Mouse (Mus musculus) liver, embryonic 14.5 days (tissue): ENCODE results near the gene Evx2. TPM values are rescaled to one million over a fixed set of nuclear protein-coding genes. Genes with fewer than 3 reads are reported as not detected.

Experiments used
- ATAC-seq: fragments of 200-750 bp; cut with Nextera tagmentation; 2 replicates; pipeline ENCODE4 v1.8.0; 2017; ENCODE audit warnings: moderate number of reproducible peaks, mild to moderate bottlenecking, moderate library complexity; ENCODE audit not compliant: insufficient read depth
- DNase-seq, 3 experiments: peaks; one replicate each; pipeline ENCODE4 v3.0.0-alpha.2; 2012 to 2013; ENCODE audit warnings: low read depth in 3 of 3, low spot score in 3 of 3
- H3K27ac ChIP-seq: fragments of 300-500 bp; sonication (generic); 2 replicates; pipeline ENCODE4 v1.5.1; 2014; ENCODE audit warnings: moderate library complexity, mild to moderate bottlenecking, control low read depth, inconsistent platforms
- H3K27me3 ChIP-seq: fragments of 300-500 bp; sonication (generic); 2 replicates; pipeline ENCODE4 v1.6.1; 2014; ENCODE audit warnings: mild to moderate bottlenecking, low read length, moderate library complexity; ENCODE audit not compliant: control insufficient read depth, insufficient read depth
- H3K36me3 ChIP-seq: fragments of 300-500 bp; sonication (generic); replicated peaks from 2 replicates; pipeline ENCODE4 v1.6.1; 2014; ENCODE audit warnings: low read depth; ENCODE audit not compliant: control insufficient read depth, insufficient read depth
- H3K4me1 ChIP-seq, 2 experiments: fragments of 200-500 bp in 1 of 2; fragments of 300-500 bp in 1 of 2; sonication (generic) in 1 of 2; replicated peaks; 2 replicates each; pipeline ENCODE4 v1.6.1; 2012 to 2014; ENCODE audit warnings: antibody characterized with exemption in 1 of 2, inconsistent platforms in 1 of 2, low read length in 1 of 2; ENCODE audit not compliant: control insufficient read depth in 2 of 2, insufficient read depth in 2 of 2
- H3K4me2 ChIP-seq: fragments of 300-500 bp; sonication (generic); 2 replicates; pipeline ENCODE4 v1.6.1; 2014; ENCODE audit warnings: low read depth, mild to moderate bottlenecking, control low read depth, moderate library complexity
- H3K4me3 ChIP-seq, 2 experiments: fragments of 200-500 bp in 1 of 2; fragments of 300-500 bp in 1 of 2; sonication (generic) in 1 of 2; 2 replicates each; pipeline ENCODE4 v1.5.1; 2012 to 2014; ENCODE audit warnings: low read depth in 2 of 2, low read length in 2 of 2, mild to moderate bottlenecking in 2 of 2, control low read depth in 1 of 2, inconsistent platforms in 1 of 2, moderate library complexity in 1 of 2; ENCODE audit not compliant: insufficient read depth in 1 of 2
- H3K9ac ChIP-seq: fragments of 300-500 bp; sonication (generic); replicated peaks from 2 replicates; pipeline ENCODE4 v1.6.1; 2014; ENCODE audit warnings: mild to moderate bottlenecking, control low read depth, moderate library complexity
- H3K9me3 ChIP-seq: fragments of 300-500 bp; sonication (generic); 2 replicates; pipeline ENCODE4 v1.6.1; 2016; ENCODE audit warnings: low read length, mixed read lengths; ENCODE audit not compliant: control insufficient read depth
- CTCF ChIP-seq: IDR thresholded peaks from 2 replicates; pipeline ENCODE4 v1.5.1; 2016; ENCODE audit warnings: antibody characterized with exemption, low read depth, control low read depth
- EP300 ChIP-seq: IDR thresholded peaks from 2 replicates; pipeline ENCODE4 v1.6.1; 2016; ENCODE audit warnings: antibody characterized with exemption, low read depth
- WGBS: fragments of 180-500 bp; shearing (Covaris S2); extraction: QIAGEN DNeasy Blood & Tissue Kit; methylation state at CpG from one replicate; pipeline ENCODE4 v1.1.7; 2014; ENCODE audit not compliant: insufficient replicate concordance; 5-methylcytosine and 5-hydroxymethylcytosine counted together
- polyA plus RNA-seq, 2 experiments: library from polyadenylated mRNA; depleted of rRNA in 1 of 2; stranded (reverse) in 1 of 2; unstranded in 1 of 2; fragments of >200 nt; fragmentation: Nextera tagmentation in 1 of 2; extraction: Ambion mirVana in 1 of 2; gene quantifications; 2 replicates each; pipeline versions ENCODE4 v1.2.1 to v1.2.3; 2012 to 2014

The Evx2 gene
- polyA plus RNA-seq, 2 experiments, result 0.02 TPM; not detected in 1

DNA sequence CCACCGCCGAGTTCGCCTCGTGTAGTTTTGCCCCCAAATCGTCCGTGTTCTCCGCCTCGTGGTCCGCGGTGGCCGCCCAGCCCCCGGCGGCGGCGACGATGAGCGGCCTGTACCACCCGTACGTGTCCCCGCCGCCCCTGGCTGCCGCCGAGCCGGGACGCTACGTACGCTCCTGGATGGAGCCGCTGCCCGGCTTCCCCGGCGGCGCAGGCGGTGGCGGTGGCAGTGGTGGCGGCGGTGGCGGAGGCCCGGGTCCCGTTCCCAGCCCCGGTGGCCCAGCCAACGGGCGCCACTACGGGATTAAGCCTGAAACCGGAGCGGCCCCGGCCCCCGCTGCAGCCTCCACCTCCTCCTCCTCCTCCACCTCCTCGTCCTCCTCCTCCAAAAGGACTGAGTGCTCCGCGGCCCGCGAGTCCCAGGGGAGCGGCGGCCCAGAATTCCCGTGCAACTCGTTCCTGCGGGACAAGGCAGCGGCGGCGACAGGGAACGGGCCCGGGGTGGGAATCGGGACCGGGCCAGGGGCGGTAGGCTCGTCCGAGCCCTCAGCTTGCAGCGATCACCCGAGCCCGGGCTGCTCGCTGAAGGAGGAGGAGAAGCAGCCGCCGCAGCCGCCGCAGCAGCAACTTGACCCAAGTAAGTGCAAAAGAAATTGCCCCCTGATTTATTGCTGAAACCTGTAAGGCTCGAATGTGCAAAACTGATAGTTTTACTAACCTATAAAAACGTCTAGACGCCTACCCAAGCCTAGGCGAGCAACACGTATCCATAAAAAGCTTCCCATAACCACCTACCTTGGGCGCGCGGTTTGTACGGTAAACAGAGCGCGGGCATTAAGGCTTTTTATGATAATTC is 39.1 kb upstream of the Evx2 start:
- Histone ChIP-seq H3K27ac (no peak overlapping the region), H3K9me3 (no peaks in the 10 kb centered on the region), H3K9ac (no peak overlapping the region), H3K27me3 (peaks cover 99% of the 10 kb centered on the region), H3K4me3 (no peak overlapping the region; a peak in 1 of 4 replicates), H3K4me1 (no peaks in the 10 kb centered on the region), H3K36me3 (no peaks in the 10 kb centered on the region), H3K4me2 (peak overlapping the region; percentile 34)
- no peak for DNase-seq
- 1% methylated on average over 76 of the region's 86 CpGs for WGBS
- no peak for TF ChIP-seq EP300
- TF ChIP-seq CTCF, result no peak
- ATAC-seq, result no peak

DNA sequence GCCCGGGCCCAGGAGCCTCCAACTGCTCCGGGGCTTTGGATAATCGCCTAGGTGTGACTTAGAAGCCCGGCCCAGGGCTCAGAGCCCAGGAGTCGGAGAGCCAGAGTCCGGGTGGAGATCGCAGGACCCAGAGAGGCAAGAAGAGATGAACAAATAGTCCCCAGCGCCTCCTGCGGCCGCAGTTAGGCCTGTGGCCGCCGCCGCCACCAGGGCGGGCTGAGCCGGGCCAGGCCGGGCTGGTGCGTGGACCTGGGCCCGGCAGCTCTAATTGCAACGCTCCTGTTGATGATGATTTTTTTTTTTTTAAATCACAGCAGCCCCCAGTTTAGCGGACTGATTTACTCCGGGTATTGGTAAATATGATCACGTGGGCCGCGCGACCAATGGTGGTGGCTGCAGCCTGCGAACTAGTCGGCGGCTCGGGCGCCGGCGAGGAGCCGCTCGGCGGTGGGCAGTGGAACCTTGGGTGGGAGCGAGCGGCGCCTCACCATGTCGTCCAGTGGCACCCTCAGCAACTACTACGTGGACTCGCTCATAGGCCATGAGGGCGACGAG is 38.3 kb upstream of the Evx2 start, which contains the start of gene Hoxd9:
TSS of gene Hoxd9 (plus strand) at position 161 of the 555 bp plus-strand sequence.
- H3K27ac ChIP-seq, result no peak within 1 kb of the TSS
- TF ChIP-seq CTCF (no peak), EP300 (no peak)
- peak within 1 kb of the TSS in 1 of 2 experiments; percentile 27; a peak in 2 of 4 replicates for H3K4me3 ChIP-seq
- no peaks in the 10 kb centered on the region for H3K4me1 ChIP-seq
- ATAC-seq (no peak), DNase-seq (no peak)
- peaks cover 99% of the 10 kb centered on the region for H3K27me3 ChIP-seq
- no peaks in the 10 kb centered on the region for H3K9me3 ChIP-seq
- no peaks in the 10 kb centered on the region for H3K36me3 ChIP-seq
- H3K9ac ChIP-seq, result no peak within 1 kb of the TSS
- H3K4me2 ChIP-seq, result peak within 1 kb of the TSS; percentile 34
- under 1% methylated on average over 43 of the region's 43 CpGs for WGBS

DNA sequence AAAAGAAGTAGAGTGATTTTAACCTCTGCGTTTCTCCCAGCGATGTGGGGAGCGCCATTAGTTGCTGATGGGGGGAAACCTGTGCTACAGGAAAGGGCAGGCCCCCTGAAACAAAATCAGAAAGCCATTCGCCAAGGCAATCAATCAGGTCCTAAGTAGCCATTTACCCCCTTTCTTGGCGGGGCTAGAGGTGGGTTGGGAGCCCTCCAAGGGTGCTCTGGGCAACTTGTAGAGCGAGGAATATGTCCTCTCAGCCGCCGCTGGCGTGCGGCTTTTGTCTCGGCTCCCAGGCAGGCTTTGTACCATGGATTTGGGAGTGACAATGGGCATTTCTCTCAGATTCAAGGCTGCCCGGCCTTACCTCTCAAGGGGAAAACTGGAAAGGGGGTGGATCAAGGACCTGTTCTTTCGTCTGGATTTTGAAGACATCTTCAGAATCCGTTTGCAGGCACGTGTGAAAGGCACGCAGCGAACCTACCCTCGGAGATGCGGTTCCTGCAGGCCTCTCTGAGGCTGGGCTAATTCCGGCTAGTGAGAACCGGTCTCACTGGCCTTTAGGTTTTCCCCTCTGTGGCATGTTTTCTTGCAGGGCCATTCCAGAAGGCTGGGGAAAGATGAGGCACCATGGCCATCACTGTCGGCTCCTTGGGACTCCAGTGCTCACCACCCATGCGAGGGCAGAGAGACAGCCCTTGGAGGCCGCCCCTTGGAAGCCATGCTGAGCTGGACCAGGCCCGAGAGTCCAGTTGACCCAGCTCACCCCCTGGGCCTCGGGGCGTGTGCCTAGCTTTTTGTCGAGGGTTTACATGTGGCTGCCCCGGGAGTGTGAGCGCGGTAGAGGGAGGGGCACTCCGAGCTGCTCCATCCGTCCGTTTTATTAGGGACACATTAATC is 37.3 kb upstream of the Evx2 start:
- Histone ChIP-seq H3K27ac (no peak overlapping the region), H3K27me3 (peaks cover 100% of the 10 kb centered on the region), H3K4me1 (no peaks in the 10 kb centered on the region), H3K9me3 (no peaks in the 10 kb centered on the region), H3K4me2 (no peak overlapping the region), H3K36me3 (no peaks in the 10 kb centered on the region), H3K9ac (no peak overlapping the region), H3K4me3 (no peak overlapping the region)
- no peak for DNase-seq
- no peak for ATAC-seq
- TF ChIP-seq CTCF (no peak), EP300 (no peak)
- WGBS, result 3% methylated on average over 34 of the region's 34 CpGs

DNA sequence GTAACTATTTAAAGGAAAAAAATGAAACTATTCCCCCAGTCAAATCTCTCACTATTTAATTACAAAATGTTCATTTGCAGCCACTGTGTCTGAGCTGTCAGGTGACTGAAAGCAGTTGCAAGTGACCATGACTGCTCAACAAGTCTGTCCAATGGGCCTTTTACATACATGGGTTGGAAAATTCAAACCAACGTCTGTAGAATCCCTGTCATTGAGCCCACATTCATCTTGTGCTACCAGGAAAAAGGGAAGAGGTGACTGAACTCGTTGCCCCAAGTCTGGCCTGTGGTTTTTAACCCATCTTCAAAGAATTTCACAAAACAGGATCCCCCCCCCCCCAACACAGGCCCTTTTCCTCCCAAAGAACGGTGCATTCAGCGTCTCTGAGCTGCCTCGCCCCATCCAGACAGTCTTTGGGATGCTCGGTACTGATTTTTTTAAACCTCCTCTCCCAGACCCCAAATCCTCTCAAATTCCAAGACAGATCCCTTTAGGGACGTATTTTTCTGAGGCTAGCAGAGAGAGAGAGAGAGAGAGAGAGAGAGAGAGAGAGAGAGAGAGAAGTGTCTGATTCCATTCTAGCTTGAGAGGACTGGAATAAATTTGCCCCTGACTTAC is 36.6 kb upstream of the Evx2 start:
- no peak overlapping the region for H3K4me3 ChIP-seq
- no peak for ATAC-seq

More for the DNA sequence above, 36.6 kb upstream of the Evx2 start:
- Histone ChIP-seq H3K9me3 (no peaks in the 10 kb centered on the region), H3K4me1 (no peaks in the 10 kb centered on the region), H3K4me2 (no peak overlapping the region), H3K36me3 (no peaks in the 10 kb centered on the region), H3K9ac (no peak overlapping the region), H3K27ac (no peak overlapping the region), H3K27me3 (peaks cover 100% of the 10 kb centered on the region)
- WGBS, result 10% methylated on average over 7 of the region's 7 CpGs
- no peak for DNase-seq
- no peak for TF ChIP-seq CTCF
- no peak for TF ChIP-seq EP300
